Mouse (Mus musculus): Measurements from ENCODE around the gene Erg28. TPM values are rescaled to one million over a fixed set of nuclear protein-coding genes. Genes with fewer than 3 reads are reported as not detected.

Gene Erg28
- polyA plus RNA-seq, 1 experiment from 2014 or later, result 94.5 TPM

DNA sequence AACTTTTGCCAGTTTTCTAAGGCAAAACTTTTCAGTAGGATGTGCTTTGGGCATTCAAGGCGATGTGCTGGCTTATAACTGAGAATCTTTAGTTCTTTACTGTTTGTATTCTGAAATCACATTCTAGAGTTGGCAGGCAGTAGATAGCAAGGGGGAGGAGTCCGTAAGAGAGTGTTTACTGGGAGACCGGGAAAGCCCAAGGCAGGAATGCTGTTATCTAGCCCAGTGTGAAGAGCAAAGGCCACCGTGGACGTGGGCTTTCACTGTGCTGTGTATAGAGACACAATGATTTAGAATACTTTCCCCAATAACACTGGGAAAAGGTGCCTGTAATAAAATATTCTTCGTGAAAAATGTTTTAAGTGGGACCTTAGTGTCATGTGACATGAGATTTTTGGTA is 14.6 kb downstream of the Erg28 start:
- 0 out of 2 replicates have a peak, but pooled peaks have one; percentile 28 for ATAC-seq (replicated peaks; ENCODE audit: insufficient number of reproducible peaks, low FRiP score, low TSS enrichment)
- peak overlapping the region; percentile 2; the same call in 1 of the 2 replicates for H3K27ac ChIP-seq (ENCODE audit: low read depth, low read length)

DNA sequence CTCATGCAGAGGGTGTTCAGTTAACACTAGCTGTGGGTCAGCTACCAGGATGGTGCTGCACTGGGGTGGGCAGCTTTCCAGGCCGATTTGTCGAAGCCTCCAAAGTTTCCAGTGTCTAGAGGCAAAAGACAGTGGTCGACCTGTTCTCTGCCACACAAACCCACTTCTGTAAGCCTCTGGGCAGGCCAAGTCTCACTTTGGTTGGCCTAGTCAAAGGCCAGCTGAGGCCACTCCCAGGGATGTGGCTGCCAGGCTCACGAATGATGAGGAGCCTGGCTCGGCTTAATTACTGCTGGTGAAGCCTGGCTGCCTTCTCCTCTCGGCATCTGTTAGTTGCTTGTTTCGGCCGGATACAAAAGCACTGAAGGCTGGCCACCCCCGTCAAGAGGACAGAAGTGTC is 24.3 kb downstream of the Erg28 start:
- H3K9me3 ChIP-seq (replicated peaks; ENCODE audit: control insufficient read depth, low read length), result no peaks in the 10 kb centered on the region
- H3K4me2 ChIP-seq, result no peak overlapping the region
- H3K27me3 ChIP-seq (ENCODE audit: control insufficient read depth, insufficient read depth, low read length), result no peaks in the 10 kb centered on the region
- ATAC-seq (replicated peaks; ENCODE audit: insufficient number of reproducible peaks, low FRiP score, low TSS enrichment), result no peak
- no peak overlapping the region for H3K9ac ChIP-seq (ENCODE audit: low read depth, low read length)
- H3K4me3 ChIP-seq (ENCODE audit: low read depth, low read length), result no peak overlapping the region
- H3K4me1 ChIP-seq (ENCODE audit: control insufficient read depth, insufficient read depth, low read length), result peaks cover 2% of the 10 kb centered on the region; the same call in 1 of the 2 replicates
- H3K36me3 ChIP-seq (ENCODE audit: control insufficient read depth, insufficient read depth, low read length), result no peaks in the 10 kb centered on the region
- 49% methylated on average over 9 of the region's 9 CpGs for WGBS (ENCODE audit: insufficient replicate concordance)
- H3K27ac ChIP-seq (ENCODE audit: low read depth, low read length), result no peak overlapping the region

More for the DNA sequence above, 14.6 kb downstream of the Erg28 start:
- Histone ChIP-seq H3K27me3 (ENCODE audit: control insufficient read depth, insufficient read depth, low read length) (no peaks in the 10 kb centered on the region), H3K9ac (ENCODE audit: low read depth, low read length) (no peak overlapping the region), H3K36me3 (ENCODE audit: control insufficient read depth, insufficient read depth, low read length) (peaks cover 8% of the 10 kb centered on the region; the same call in 1 of the 2 replicates), H3K9me3 (replicated peaks; ENCODE audit: control insufficient read depth, low read length) (no peaks in the 10 kb centered on the region), H3K4me3 (ENCODE audit: low read depth, low read length) (no peak overlapping the region), H3K4me2 (no peak overlapping the region), H3K4me1 (ENCODE audit: control insufficient read depth, insufficient read depth, low read length) (peaks cover 20% of the 10 kb centered on the region)
- 19% methylated on average over 6 of the region's 6 CpGs for WGBS (ENCODE audit: insufficient replicate concordance)

DNA sequence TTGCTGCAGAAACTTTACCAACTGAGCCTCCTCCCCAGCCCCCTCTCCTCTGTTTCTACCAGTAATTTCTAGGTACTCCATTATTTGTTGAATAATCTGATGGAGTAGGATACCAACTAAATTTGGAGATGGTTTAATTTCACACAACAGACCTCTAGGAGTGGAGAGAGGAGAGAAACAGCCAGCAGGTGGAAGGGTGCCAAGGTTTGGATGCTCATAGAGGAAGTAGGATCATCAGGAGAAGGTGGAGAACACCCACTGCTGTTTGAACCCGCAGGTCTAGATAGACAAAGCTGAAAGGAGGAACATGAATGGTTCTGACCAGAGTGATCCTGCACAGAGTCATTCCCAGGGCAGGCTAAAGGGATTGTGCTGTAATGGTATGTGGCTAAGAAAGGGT is 28.8 kb downstream of the Erg28 start:
- ATAC-seq (replicated peaks; ENCODE audit: insufficient number of reproducible peaks, low FRiP score, low TSS enrichment), result no peak
- 82% methylated on average over 1 of the region's 1 CpGs for whole genome bisulfite sequencing (ENCODE audit: insufficient replicate concordance)
- Histone ChIP-seq H3K4me2 (no peak overlapping the region), H3K9me3 (replicated peaks; ENCODE audit: control insufficient read depth, low read length) (no peaks in the 10 kb centered on the region), H3K27ac (ENCODE audit: low read depth, low read length) (no peak overlapping the region), H3K36me3 (ENCODE audit: control insufficient read depth, insufficient read depth, low read length) (no peaks in the 10 kb centered on the region), H3K4me1 (ENCODE audit: control insufficient read depth, insufficient read depth, low read length) (peaks cover 2% of the 10 kb centered on the region; the same call in 1 of the 2 replicates), H3K27me3 (ENCODE audit: control insufficient read depth, insufficient read depth, low read length) (no peaks in the 10 kb centered on the region), H3K9ac (ENCODE audit: low read depth, low read length) (no peak overlapping the region), H3K4me3 (ENCODE audit: low read depth, low read length) (no peak overlapping the region)

DNA sequence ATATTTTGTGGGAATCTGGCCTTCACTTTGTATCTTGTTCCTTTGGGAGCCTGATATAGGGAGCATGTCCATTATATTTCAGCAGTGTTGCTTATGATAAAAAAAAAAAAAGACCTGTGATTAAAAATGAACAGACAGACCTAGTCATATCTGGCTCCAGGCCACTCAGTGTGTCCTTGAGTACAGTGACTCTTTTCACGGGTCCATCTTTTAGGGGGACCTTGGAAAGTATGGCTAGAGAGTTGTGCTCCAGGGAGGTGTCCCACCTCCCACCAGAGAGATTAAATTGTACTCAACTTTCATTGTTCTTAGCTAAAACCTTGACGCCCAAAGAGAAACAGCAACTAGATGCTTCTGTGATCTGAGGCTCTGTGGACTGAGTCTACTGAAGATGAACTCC is 30.3 kb downstream of the Erg28 start:
- Histone ChIP-seq H3K36me3 (ENCODE audit: control insufficient read depth, insufficient read depth, low read length) (no peaks in the 10 kb centered on the region), H3K4me2 (no peak overlapping the region), H3K9ac (ENCODE audit: low read depth, low read length) (no peak overlapping the region), H3K27ac (ENCODE audit: low read depth, low read length) (no peak overlapping the region), H3K4me1 (ENCODE audit: control insufficient read depth, insufficient read depth, low read length) (no peaks in the 10 kb centered on the region), H3K4me3 (ENCODE audit: low read depth, low read length) (no peak overlapping the region), H3K27me3 (ENCODE audit: control insufficient read depth, insufficient read depth, low read length) (no peaks in the 10 kb centered on the region), H3K9me3 (replicated peaks; ENCODE audit: control insufficient read depth, low read length) (no peaks in the 10 kb centered on the region)
- no peak for ATAC-seq (replicated peaks; ENCODE audit: insufficient number of reproducible peaks, low FRiP score, low TSS enrichment)
- 72% methylated on average over 2 of the region's 2 CpGs for WGBS (ENCODE audit: insufficient replicate concordance)

DNA sequence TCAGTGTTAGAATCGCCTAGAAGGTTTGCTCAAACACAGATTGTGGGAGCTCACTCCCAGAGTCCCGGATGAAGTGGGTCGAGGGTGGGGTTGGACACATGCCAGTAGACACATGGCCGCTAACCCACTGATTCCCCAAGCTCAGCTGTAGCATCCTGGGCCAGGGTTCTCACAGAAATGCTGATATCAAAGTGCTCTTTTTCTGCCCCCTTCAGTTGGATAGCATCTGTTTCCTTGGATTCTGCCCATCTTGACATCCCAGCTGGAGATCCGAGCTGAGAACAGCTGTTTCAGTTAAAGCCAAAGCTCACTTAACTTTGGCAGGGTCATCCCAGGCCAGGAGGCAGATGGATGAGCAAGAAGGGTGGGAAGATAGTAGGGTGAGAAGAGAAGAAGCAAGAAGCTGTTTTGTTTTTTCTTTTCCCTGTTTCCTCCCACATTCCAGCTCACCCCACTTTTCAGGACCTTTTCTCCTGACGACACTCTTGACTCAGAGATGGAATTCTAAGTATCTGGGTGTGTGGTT is 31.5 kb downstream of the Erg28 start:
- WGBS (ENCODE audit: insufficient replicate concordance), result 53% methylated on average over 6 of the region's 6 CpGs

DNA sequence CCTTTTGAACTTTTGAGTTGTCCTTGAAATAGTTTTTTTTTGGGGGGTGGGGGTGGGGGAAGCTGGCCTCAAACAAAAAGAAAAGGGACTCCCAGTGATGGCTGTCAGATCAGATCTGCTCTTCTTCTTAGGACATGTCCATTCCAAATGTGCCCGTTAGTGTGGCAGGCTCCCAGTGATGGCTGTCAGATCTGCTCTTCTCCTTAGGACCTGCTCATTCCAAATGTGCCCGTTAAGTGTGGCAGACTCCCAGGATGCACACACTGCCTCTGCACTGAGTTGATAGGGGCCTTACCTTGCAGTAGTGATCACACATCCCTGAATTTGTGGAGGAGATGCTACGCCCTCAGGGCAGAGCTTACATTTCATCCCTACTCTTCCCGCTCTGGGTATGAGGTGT is 32.2 kb downstream of the Erg28 start:
- no peak for ATAC-seq (replicated peaks; ENCODE audit: insufficient number of reproducible peaks, low FRiP score, low TSS enrichment)
- no peak overlapping the region for H3K4me3 ChIP-seq (ENCODE audit: low read depth, low read length)
- H3K4me2 ChIP-seq, result no peak overlapping the region
- H3K9me3 ChIP-seq (replicated peaks; ENCODE audit: control insufficient read depth, low read length), result no peaks in the 10 kb centered on the region
- H3K9ac ChIP-seq (ENCODE audit: low read depth, low read length), result no peak overlapping the region
- H3K36me3 ChIP-seq (ENCODE audit: control insufficient read depth, insufficient read depth, low read length), result no peaks in the 10 kb centered on the region
- H3K27me3 ChIP-seq (ENCODE audit: control insufficient read depth, insufficient read depth, low read length), result no peaks in the 10 kb centered on the region
- no peaks in the 10 kb centered on the region for H3K4me1 ChIP-seq (ENCODE audit: control insufficient read depth, insufficient read depth, low read length)
- H3K27ac ChIP-seq (ENCODE audit: low read depth, low read length), result no peak overlapping the region
- WGBS (ENCODE audit: insufficient replicate concordance), result 80% methylated on average over 4 of the region's 4 CpGs

More for the DNA sequence above, 31.5 kb downstream of the Erg28 start:
- Histone ChIP-seq H3K9me3 (replicated peaks; ENCODE audit: control insufficient read depth, low read length) (no peaks in the 10 kb centered on the region), H3K4me1 (ENCODE audit: control insufficient read depth, insufficient read depth, low read length) (no peaks in the 10 kb centered on the region), H3K27ac (ENCODE audit: low read depth, low read length) (no peak overlapping the region), H3K4me3 (ENCODE audit: low read depth, low read length) (no peak overlapping the region), H3K36me3 (ENCODE audit: control insufficient read depth, insufficient read depth, low read length) (no peaks in the 10 kb centered on the region), H3K27me3 (ENCODE audit: control insufficient read depth, insufficient read depth, low read length) (no peaks in the 10 kb centered on the region), H3K4me2 (no peak overlapping the region), H3K9ac (ENCODE audit: low read depth, low read length) (no peak overlapping the region)
- ATAC-seq (replicated peaks; ENCODE audit: insufficient number of reproducible peaks, low FRiP score, low TSS enrichment), result no peak

DNA sequence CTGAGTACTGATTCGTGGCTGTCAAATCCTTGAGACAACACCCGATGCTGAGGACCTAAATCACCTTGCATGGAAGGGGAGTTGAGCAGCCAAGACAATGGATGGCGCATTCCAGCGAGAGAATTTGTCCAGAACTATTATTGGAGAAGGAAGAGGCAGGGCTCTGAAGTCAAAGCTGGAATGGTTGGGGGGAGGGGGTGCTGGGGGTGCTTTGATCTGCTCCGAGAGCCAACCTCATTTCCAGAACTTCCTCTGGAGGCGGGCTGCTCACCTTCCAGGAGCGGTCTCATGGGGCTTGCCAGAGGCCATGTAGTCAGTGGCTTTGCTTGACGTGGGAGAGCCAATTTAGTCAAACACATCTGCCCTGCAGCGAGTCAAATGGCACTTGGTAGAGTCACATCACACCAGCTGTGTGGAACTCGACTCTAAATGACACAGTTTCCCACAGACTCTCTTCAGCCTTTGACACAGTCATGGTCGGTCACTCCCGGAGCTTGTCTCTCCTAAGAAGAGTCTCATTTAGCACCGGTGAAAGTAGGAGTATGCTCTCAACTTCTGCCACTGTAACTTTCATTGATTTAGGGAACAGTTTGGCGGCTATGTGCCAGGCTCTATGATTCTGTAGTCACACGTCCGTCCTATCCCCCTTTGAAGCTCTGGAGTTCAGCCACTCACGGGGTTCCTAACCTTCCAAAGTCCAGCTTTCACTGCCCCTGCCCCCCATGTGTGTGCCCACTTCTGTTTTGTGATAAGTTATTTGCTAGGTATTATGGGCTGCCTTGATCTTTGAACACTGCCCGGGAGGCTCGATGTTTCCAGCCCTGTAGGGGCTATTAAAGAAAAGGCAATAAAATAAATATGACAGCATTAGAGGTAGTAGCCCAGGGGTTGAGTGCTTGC is 39.2 kb downstream of the Erg28 start:
- 72% methylated on average over 19 of the region's 19 CpGs for WGBS (ENCODE audit: insufficient replicate concordance)
- ATAC-seq (replicated peaks; ENCODE audit: insufficient number of reproducible peaks, low FRiP score, low TSS enrichment), result no peak
- no peak overlapping the region for H3K4me3 ChIP-seq (ENCODE audit: low read depth, low read length)
- no peaks in the 10 kb centered on the region for H3K4me1 ChIP-seq (ENCODE audit: control insufficient read depth, insufficient read depth, low read length)
- no peaks in the 10 kb centered on the region for H3K9me3 ChIP-seq (replicated peaks; ENCODE audit: control insufficient read depth, low read length)
- H3K9ac ChIP-seq (ENCODE audit: low read depth, low read length), result no peak overlapping the region
- H3K27me3 ChIP-seq (ENCODE audit: control insufficient read depth, insufficient read depth, low read length), result no peaks in the 10 kb centered on the region
- no peaks in the 10 kb centered on the region for H3K36me3 ChIP-seq (ENCODE audit: control insufficient read depth, insufficient read depth, low read length)
- H3K27ac ChIP-seq (ENCODE audit: low read depth, low read length), result no peak overlapping the region
- H3K4me2 ChIP-seq, result no peak overlapping the region

DNA sequence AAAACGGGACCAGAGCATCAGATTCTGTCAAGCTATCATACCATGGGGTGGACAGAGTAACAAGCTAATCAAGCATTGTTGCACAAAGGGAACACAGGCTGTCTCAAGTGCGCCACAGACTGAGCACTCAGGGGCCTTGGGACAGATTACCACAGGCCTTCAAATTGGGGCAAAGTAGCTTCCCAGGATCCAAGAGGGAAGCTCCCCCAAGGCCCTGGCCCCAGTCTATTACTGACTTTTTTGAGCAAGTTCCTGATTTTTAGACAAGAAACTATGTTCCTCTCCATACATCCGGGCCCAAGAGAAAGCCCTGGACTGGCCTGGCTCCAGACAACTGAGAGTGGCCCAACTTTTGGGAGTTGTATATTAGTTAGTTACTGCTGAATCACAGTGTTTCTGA is 42.7 kb downstream of the Erg28 start:
- Histone ChIP-seq H3K36me3 (ENCODE audit: control insufficient read depth, insufficient read depth, low read length) (no peaks in the 10 kb centered on the region), H3K4me1 (ENCODE audit: control insufficient read depth, insufficient read depth, low read length) (no peaks in the 10 kb centered on the region), H3K27me3 (ENCODE audit: control insufficient read depth, insufficient read depth, low read length) (no peaks in the 10 kb centered on the region), H3K9ac (ENCODE audit: low read depth, low read length) (no peak overlapping the region), H3K27ac (ENCODE audit: low read depth, low read length) (no peak overlapping the region), H3K9me3 (replicated peaks; ENCODE audit: control insufficient read depth, low read length) (no peaks in the 10 kb centered on the region), H3K4me3 (ENCODE audit: low read depth, low read length) (no peak overlapping the region), H3K4me2 (no peak overlapping the region)
- WGBS (ENCODE audit: insufficient replicate concordance), result 81% methylated on average over 3 of the region's 3 CpGs
- no peak for ATAC-seq (replicated peaks; ENCODE audit: insufficient number of reproducible peaks, low FRiP score, low TSS enrichment)

Data from heart, embryonic 11.5 days (tissue).